Mouse (Mus musculus): ENCODE data around the gene Crtc3. TPM values are rescaled to one million over a fixed set of nuclear protein-coding genes. Genes with fewer than 3 reads are reported as not detected.

Gene Crtc3
- polyA plus RNA-seq, 1 experiment from 2014 or later: 16.0 TPM

DNA sequence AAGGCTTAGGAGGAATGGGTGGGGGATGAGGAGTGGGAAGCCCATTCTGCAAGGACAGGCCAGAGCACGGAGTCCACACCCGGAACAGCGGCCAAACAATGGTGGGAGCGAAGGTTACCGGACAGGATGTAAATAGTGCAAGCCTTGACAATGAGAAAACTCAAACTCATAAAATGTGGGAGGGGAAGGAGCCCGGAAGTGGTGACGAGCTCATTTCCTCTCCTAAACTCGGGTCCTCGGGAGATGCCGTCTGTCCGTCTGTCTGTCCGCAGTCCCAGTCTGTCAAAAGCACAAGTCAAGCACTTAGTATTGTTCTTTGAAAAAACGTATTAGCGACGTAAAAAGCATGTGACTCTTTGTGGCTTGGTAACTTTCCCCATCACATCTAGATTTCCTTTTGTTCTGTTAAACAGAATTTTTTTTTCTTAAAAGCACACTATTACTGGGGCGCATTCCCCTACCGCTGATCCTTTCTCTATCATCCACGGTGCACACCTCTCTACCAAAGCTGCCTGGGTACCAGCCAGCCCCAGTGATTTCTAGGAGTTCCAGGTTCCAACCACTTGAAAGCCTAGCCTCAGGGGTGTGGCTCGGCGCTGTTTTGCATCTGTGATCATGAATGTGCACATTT lies 105.7 kb downstream of the Crtc3 start:
- H3K36me3 ChIP-seq: no peaks in the 10 kb centered on the region
- no peak overlapping the region for H3K4me3 ChIP-seq
- 0 out of 2 replicates have a peak, but pooled peaks cover 9% of the 10 kb centered on the region for H3K27me3 ChIP-seq (ENCODE audit: low read depth, poor library complexity, severe bottlenecking)
- H3K4me1 ChIP-seq: peaks cover 32% of the 10 kb centered on the region
- H3K27ac ChIP-seq: peak overlapping the region; percentile 37; the same call in 1 of the 2 replicates
- H3K9me3 ChIP-seq (replicated peaks): no peaks in the 10 kb centered on the region
- DNase-seq (ENCODE audit: low spot score): no peak
- WGBS: 74% methylated on average over 20 of the region's 20 CpGs

DNA sequence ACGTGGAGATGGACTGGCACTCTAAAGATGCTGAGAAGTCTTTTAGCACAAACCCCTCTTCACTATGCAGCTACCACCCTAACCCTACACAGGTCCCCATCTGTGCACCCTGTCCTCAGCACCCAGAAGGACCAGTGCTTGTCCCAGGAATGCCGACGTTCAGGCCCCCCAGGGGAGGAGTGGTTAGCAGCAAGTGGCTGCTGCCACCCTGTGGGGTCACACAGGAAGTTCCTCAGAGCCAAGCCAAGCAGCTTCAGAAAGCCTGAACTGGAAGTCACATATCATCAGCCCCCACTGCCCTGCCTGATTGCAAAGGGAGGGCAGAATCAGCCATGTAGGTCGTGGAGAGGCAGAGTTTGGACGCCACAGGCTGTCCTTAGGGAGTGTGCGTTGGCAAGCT lies 108.3 kb downstream of the Crtc3 start:
- DNase-seq (ENCODE audit: low spot score): no peak
- H3K9me3 ChIP-seq (replicated peaks): no peaks in the 10 kb centered on the region
- peaks cover 17% of the 10 kb centered on the region for H3K4me1 ChIP-seq
- H3K4me3 ChIP-seq: no peak overlapping the region
- H3K36me3 ChIP-seq: no peaks in the 10 kb centered on the region
- 0 out of 2 replicates have a peak, but pooled peaks cover 4% of the 10 kb centered on the region for H3K27me3 ChIP-seq (ENCODE audit: low read depth, poor library complexity, severe bottlenecking)
- H3K27ac ChIP-seq: peak overlapping the region; percentile 11; the same call in 1 of the 2 replicates
- WGBS: 34% methylated on average over 6 of the region's 6 CpGs

GRCm38 (mm10) chr7:80577417-80577980 lies 111.2 kb downstream of the Crtc3 start:
- Histone ChIP-seq H3K9me3 (replicated peaks) (no peaks in the 10 kb centered on the region), H3K4me1 (peaks cover 9% of the 10 kb centered on the region), H3K27me3 (ENCODE audit: low read depth, poor library complexity, severe bottlenecking) (no peaks in the 10 kb centered on the region), H3K4me3 (no peak overlapping the region), H3K36me3 (no peaks in the 10 kb centered on the region), H3K27ac (no peak overlapping the region)
- no peak for DNase-seq (ENCODE audit: low spot score)
- 76% methylated on average over 14 of the region's 14 CpGs for WGBS

GRCm38 (mm10) chr7:80576626-80577025 lies 112.1 kb downstream of the Crtc3 start:
- no peak overlapping the region for H3K4me3 ChIP-seq
- H3K36me3 ChIP-seq: no peaks in the 10 kb centered on the region
- WGBS: 80% methylated on average over 3 of the region's 3 CpGs
- peaks cover 6% of the 10 kb centered on the region for H3K4me1 ChIP-seq
- H3K9me3 ChIP-seq (replicated peaks): no peaks in the 10 kb centered on the region
- no peaks in the 10 kb centered on the region for H3K27me3 ChIP-seq (ENCODE audit: low read depth, poor library complexity, severe bottlenecking)
- no peak overlapping the region for H3K27ac ChIP-seq
- DNase-seq (ENCODE audit: low spot score): no peak

GRCm38 (mm10) chr7:80575750-80576149 lies 112.9 kb downstream of the Crtc3 start:
- Histone ChIP-seq H3K4me1 (peaks cover 6% of the 10 kb centered on the region), H3K36me3 (no peaks in the 10 kb centered on the region), H3K9me3 (replicated peaks) (no peaks in the 10 kb centered on the region), H3K27ac (no peak overlapping the region), H3K4me3 (no peak overlapping the region), H3K27me3 (ENCODE audit: low read depth, poor library complexity, severe bottlenecking) (no peaks in the 10 kb centered on the region)
- DNase-seq (ENCODE audit: low spot score): no peak
- 80% methylated on average over 9 of the region's 9 CpGs for WGBS

- DNase-seq (ENCODE audit: low spot score): no peak
- peaks cover 4% of the 10 kb centered on the region for H3K4me1 ChIP-seq
- no peaks in the 10 kb centered on the region for H3K36me3 ChIP-seq
- H3K27ac ChIP-seq: no peak overlapping the region
- 68% methylated on average over 3 of the region's 3 CpGs for WGBS
- H3K9me3 ChIP-seq (replicated peaks): no peaks in the 10 kb centered on the region
- H3K4me3 ChIP-seq: no peak overlapping the region
- H3K27me3 ChIP-seq (ENCODE audit: low read depth, poor library complexity, severe bottlenecking): no peaks in the 10 kb centered on the region
Measured at GRCm38 (mm10) chr7:80573076-80573475, 115.6 kb downstream of the Crtc3 start.

DNA sequence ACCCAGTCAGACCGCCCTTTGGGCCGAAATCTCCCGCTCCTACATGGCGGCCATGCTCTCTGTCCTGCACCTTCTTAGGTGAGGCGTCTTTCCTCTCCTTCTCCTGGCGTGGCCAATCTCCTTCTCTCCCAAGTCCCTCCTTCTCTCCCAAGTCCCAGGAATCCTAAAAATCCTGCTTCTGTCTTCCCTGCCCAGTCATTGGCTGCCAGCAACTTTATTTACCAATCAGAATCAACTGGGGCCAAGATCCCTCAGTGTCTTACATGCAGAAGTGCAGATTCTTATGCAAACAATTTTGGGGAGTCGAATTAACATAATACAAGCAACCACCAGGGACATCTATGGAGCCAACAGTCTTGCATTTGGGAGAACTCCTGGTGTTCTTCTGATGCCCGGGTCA lies 120.7 kb downstream of the Crtc3 start:
- H3K27ac ChIP-seq: no peak overlapping the region

GRCm38 (mm10) chr7:80561931-80562330 lies 126.7 kb downstream of the Crtc3 start:
- 69% methylated on average over 5 of the region's 5 CpGs for WGBS
- H3K27me3 ChIP-seq (ENCODE audit: low read depth, poor library complexity, severe bottlenecking): no peaks in the 10 kb centered on the region
- H3K36me3 ChIP-seq: no peaks in the 10 kb centered on the region
- DNase-seq (ENCODE audit: low spot score): no peak
- no peaks in the 10 kb centered on the region for H3K9me3 ChIP-seq (replicated peaks)
- H3K4me1 ChIP-seq: peaks cover 15% of the 10 kb centered on the region
- H3K4me3 ChIP-seq: no peak overlapping the region
- H3K27ac ChIP-seq: no peak overlapping the region

More for the DNA sequence above, 120.7 kb downstream of the Crtc3 start:
- no peak for DNase-seq (ENCODE audit: low spot score)
- H3K36me3 ChIP-seq: no peaks in the 10 kb centered on the region
- H3K9me3 ChIP-seq (replicated peaks): no peaks in the 10 kb centered on the region
- WGBS: 80% methylated on average over 8 of the region's 8 CpGs
- H3K4me3 ChIP-seq: no peak overlapping the region
- H3K27me3 ChIP-seq (ENCODE audit: low read depth, poor library complexity, severe bottlenecking): no peaks in the 10 kb centered on the region
- H3K4me1 ChIP-seq: peaks cover 4% of the 10 kb centered on the region

DNA sequence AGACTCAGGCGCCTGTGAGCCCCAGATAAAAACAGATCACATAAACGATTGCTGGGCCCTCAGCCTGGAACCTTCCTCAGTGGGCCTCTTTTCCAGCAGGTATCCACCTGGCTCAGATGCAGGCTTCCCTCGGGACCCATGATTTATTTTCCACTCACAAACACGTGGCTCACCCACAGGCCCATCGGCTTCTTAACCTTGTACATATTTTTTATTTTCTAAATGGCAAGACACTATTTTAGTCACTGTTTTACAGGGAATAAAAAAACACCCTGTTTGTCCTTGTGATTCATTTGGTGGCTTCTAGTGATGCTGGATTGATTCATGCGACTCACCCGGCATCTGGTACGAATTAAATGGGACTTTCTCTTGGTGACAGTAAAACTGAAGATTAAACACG lies 127.4 kb downstream of the Crtc3 start:
- Histone ChIP-seq H3K27me3 (ENCODE audit: low read depth, poor library complexity, severe bottlenecking) (no peaks in the 10 kb centered on the region), H3K4me3 (no peak overlapping the region), H3K27ac (no peak overlapping the region), H3K4me1 (peaks cover 15% of the 10 kb centered on the region), H3K36me3 (no peaks in the 10 kb centered on the region), H3K9me3 (replicated peaks) (no peaks in the 10 kb centered on the region)
- no peak for DNase-seq (ENCODE audit: low spot score)
- 65% methylated on average over 9 of the region's 9 CpGs for WGBS

- Histone ChIP-seq H3K9me3 (replicated peaks) (no peaks in the 10 kb centered on the region), H3K4me3 (no peak overlapping the region), H3K27me3 (ENCODE audit: low read depth, poor library complexity, severe bottlenecking) (no peaks in the 10 kb centered on the region), H3K27ac (no peak overlapping the region), H3K4me1 (peaks cover 27% of the 10 kb centered on the region), H3K36me3 (no peaks in the 10 kb centered on the region)
- no peak for DNase-seq (ENCODE audit: low spot score)
- WGBS: 78% methylated on average over 5 of the region's 5 CpGs
Measured at GRCm38 (mm10) chr7:80558572-80558971, 130.1 kb downstream of the Crtc3 start.

DNA sequence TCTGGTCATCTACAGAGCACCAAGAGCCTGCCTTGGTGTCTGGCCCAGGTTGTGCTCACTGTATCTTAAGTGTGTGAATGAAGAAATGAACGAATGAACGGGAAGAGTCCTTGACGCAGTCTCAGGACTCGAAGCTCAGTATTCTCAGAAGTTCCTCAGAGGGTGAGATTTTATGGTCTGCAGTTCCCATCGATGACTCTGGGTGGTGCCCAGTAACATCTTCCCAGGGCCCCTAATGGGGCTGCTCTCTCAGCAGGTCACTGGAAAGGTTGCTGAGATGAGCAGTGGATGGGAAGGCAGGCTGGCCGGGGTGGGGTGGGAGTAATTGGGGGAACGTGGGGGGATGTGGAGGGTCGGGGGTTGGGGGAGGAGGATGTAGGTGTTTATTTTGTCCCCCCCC lies 130.6 kb downstream of the Crtc3 start:
- Histone ChIP-seq H3K27me3 (ENCODE audit: low read depth, poor library complexity, severe bottlenecking) (no peaks in the 10 kb centered on the region), H3K9me3 (replicated peaks) (no peaks in the 10 kb centered on the region), H3K4me3 (no peak overlapping the region), H3K27ac (no peak overlapping the region), H3K36me3 (no peaks in the 10 kb centered on the region), H3K4me1 (peaks cover 27% of the 10 kb centered on the region)
- 59% methylated on average over 8 of the region's 8 CpGs for WGBS
- no peak for DNase-seq (ENCODE audit: low spot score)

GRCm38 (mm10) chr7:80557161-80557560 lies 131.5 kb downstream of the Crtc3 start:
- Histone ChIP-seq H3K9me3 (replicated peaks) (no peaks in the 10 kb centered on the region), H3K4me3 (no peak overlapping the region), H3K4me1 (peaks cover 26% of the 10 kb centered on the region), H3K36me3 (no peaks in the 10 kb centered on the region), H3K27ac (no peak overlapping the region), H3K27me3 (ENCODE audit: low read depth, poor library complexity, severe bottlenecking) (no peaks in the 10 kb centered on the region)
- WGBS: 81% methylated on average over 4 of the region's 4 CpGs
- DNase-seq (ENCODE audit: low spot score): no peak

DNA sequence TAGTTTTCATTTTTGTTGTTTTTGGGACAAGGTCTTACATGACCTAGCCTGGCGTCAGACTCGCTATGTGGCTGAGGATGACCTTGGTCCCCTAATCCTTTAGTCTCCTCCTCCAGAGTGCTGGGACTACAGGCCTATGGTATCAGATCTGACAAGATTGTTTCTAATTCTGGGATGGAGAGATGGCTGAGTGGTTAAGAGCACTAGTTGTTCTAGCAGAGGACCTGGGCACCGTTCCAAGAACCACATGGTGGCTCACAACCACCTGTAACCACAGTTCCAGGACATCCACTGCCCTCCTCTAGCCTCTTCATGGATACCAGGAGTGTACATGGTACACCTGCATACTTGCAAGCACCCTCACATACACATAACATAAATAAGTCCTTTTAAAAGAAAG lies 132.5 kb downstream of the Crtc3 start:
- peaks cover 16% of the 10 kb centered on the region for H3K4me1 ChIP-seq
- DNase-seq (ENCODE audit: low spot score): no peak
- H3K9me3 ChIP-seq (replicated peaks): no peaks in the 10 kb centered on the region
- H3K36me3 ChIP-seq: no peaks in the 10 kb centered on the region
- H3K27me3 ChIP-seq (ENCODE audit: low read depth, poor library complexity, severe bottlenecking): no peaks in the 10 kb centered on the region
- H3K27ac ChIP-seq: no peak overlapping the region
- WGBS: 94% methylated on average over 3 of the region's 3 CpGs
- H3K4me3 ChIP-seq: no peak overlapping the region
